Mouse (Mus musculus) small intestine, adult 2 months (tissue): Measurements from ENCODE around the gene Sema6c.
A peak's percentile ranks its signal among the peaks of the same experiment; 100 is the strongest.

Experiments
- CTCF ChIP-seq: fragments of 200-500 bp; IDR thresholded peaks from 2 replicates; pipeline ENCODE4 v1.5.1; 2012; ENCODE audit warnings: low read depth, mild to moderate bottlenecking, control low read depth, inconsistent platforms, low read length, moderate library complexity, mixed read lengths; ENCODE audit not compliant: insufficient replicate concordance, insufficient read length; ENCODE audit errors: extremely low read depth
- POLR2A ChIP-seq: fragments of 200-500 bp; IDR thresholded peaks from 2 replicates; pipeline ENCODE4 v1.6.1; 2012; ENCODE audit warnings: low read depth, mild to moderate bottlenecking, control low read depth, inconsistent platforms, low read length, moderate library complexity

DNA sequence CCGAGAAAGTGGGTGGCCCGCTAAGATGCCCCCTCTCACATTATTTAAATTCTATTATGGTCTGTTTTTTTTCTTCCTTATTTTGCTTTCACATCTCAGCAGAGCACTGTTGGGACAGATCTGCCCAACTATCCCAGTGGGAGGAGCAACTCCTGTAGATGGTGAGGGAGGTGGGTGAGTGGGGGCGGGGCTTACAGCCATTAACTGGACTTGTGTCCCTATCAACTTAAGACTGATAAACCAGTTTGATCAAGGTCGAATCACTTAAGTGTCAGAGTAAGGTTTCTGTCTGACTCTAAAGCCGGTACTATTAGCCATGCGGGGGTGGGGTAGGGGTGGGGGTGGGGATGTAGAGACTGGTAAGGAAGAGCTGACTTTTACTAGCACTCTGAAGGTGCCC, 25.2 kb upstream of the Sema6c start:
- no peak for TF ChIP-seq CTCF
- peak; percentile 38; the same call in 1 of the 2 replicates for TF ChIP-seq POLR2A
